Mouse (Mus musculus): ENCODE data around the gene Arpp21. TPM values are rescaled to one million over a fixed set of nuclear protein-coding genes. Genes with fewer than 3 reads are reported as not detected.

Arpp21 gene
- total RNA-seq, 2 experiments from 2014 or later = 242 to 245 TPM

- no peak for TF ChIP-seq CTCF (conservative IDR thresholded peaks at IDR 0.05)
- no peak for DNase-seq (ENCODE audit: low spot score in 2 of 2)
- peak overlapping the region; percentile 89 for H3K27ac ChIP-seq
- peak overlapping the region; percentile 50 for H3K4me3 ChIP-seq
Observed at GRCm38 (mm10) chr9:112187667-112188066, 48.1 kb downstream of the Arpp21 start.

GRCm38 (mm10) chr9:112186336-112187305 lies 49.1 kb downstream of the Arpp21 start:
- peak overlapping the region; percentile 89 for H3K27ac ChIP-seq
- no peak for TF ChIP-seq CTCF (conservative IDR thresholded peaks at IDR 0.05)
- peak overlapping the region; percentile 50 for H3K4me3 ChIP-seq
- no peak for DNase-seq (ENCODE audit: low spot score in 2 of 2)

GRCm38 (mm10) chr9:112185746-112186145 lies 50.0 kb downstream of the Arpp21 start:
- DNase-seq (ENCODE audit: low spot score in 2 of 2) = no peak
- TF ChIP-seq CTCF (conservative IDR thresholded peaks at IDR 0.05) = no peak
- peak overlapping the region; percentile 89 for H3K27ac ChIP-seq
- peak overlapping the region; percentile 50 for H3K4me3 ChIP-seq

- no peak overlapping the region for H3K4me3 ChIP-seq
- no peak for DNase-seq (ENCODE audit: low spot score in 2 of 2)
- TF ChIP-seq CTCF (conservative IDR thresholded peaks at IDR 0.05) = no peak
- peak overlapping the region; percentile 69 for H3K27ac ChIP-seq
Observed at GRCm38 (mm10) chr9:112182738-112183137, 53.0 kb downstream of the Arpp21 start.

- DNase-seq (ENCODE audit: low spot score in 2 of 2) = no peak
- no peak overlapping the region for H3K4me3 ChIP-seq
- peak overlapping the region; percentile 51; the same call in 1 of the 2 replicates for H3K27ac ChIP-seq
- TF ChIP-seq CTCF (conservative IDR thresholded peaks at IDR 0.05) = no peak
Observed at GRCm38 (mm10) chr9:112180006-112180405, 55.7 kb downstream of the Arpp21 start.

- no peak for TF ChIP-seq CTCF (conservative IDR thresholded peaks at IDR 0.05)
- no peak overlapping the region for H3K4me3 ChIP-seq
- DNase-seq (ENCODE audit: low spot score in 2 of 2) = no peak
- peak overlapping the region; percentile 57; the same call in 1 of the 2 replicates for H3K27ac ChIP-seq
Observed at GRCm38 (mm10) chr9:112178438-112178837, 57.3 kb downstream of the Arpp21 start.

GRCm38 (mm10) chr9:112177569-112177968 lies 58.2 kb downstream of the Arpp21 start:
- H3K27ac ChIP-seq = peak overlapping the region; percentile 57
- TF ChIP-seq CTCF (conservative IDR thresholded peaks at IDR 0.05) = no peak

GRCm38 (mm10) chr9:112176317-112176716 lies 59.4 kb downstream of the Arpp21 start:
- no peak for DNase-seq (ENCODE audit: low spot score in 2 of 2)
- peak overlapping the region; percentile 58 for H3K27ac ChIP-seq
- no peak overlapping the region for H3K4me3 ChIP-seq
- TF ChIP-seq CTCF (conservative IDR thresholded peaks at IDR 0.05) = no peak

More at GRCm38 (mm10) chr9:112177569-112177968, 58.2 kb downstream of the Arpp21 start:
- no peak overlapping the region for H3K4me3 ChIP-seq
- no peak for DNase-seq (ENCODE audit: low spot score in 2 of 2)

- TF ChIP-seq CTCF (conservative IDR thresholded peaks at IDR 0.05) = no peak
- H3K27ac ChIP-seq = peak overlapping the region; percentile 63
- no peak overlapping the region; the same call in 1 of the 2 replicates for H3K4me3 ChIP-seq
- no peak for DNase-seq (ENCODE audit: low spot score in 2 of 2)
Observed at GRCm38 (mm10) chr9:112174407-112175357, 61.1 kb downstream of the Arpp21 start.

- no peak for TF ChIP-seq CTCF (conservative IDR thresholded peaks at IDR 0.05)
- Histone ChIP-seq H3K27ac (peak overlapping the region; percentile 63; the same call in 1 of the 2 replicates), H3K4me3 (no peak overlapping the region)
- no peak for DNase-seq (ENCODE audit: low spot score in 2 of 2)
Observed at GRCm38 (mm10) chr9:112173778-112174177, 62.0 kb downstream of the Arpp21 start.

- no peak for TF ChIP-seq CTCF (conservative IDR thresholded peaks at IDR 0.05)
- H3K4me3 ChIP-seq = no peak overlapping the region
- DNase-seq (ENCODE audit: low spot score in 2 of 2) = no peak
- H3K27ac ChIP-seq = no peak overlapping the region
Observed at GRCm38 (mm10) chr9:112164677-112165076, 71.1 kb downstream of the Arpp21 start.

GRCm38 (mm10) chr9:112160981-112161380 lies 74.8 kb downstream of the Arpp21 start:
- Histone ChIP-seq H3K27ac (no peak overlapping the region), H3K4me3 (no peak overlapping the region)
- DNase-seq (ENCODE audit: low spot score in 2 of 2) = no peak
- TF ChIP-seq CTCF (conservative IDR thresholded peaks at IDR 0.05) = no peak

Measured in layer of hippocampus, adult 2 months (tissue).